Mouse (Mus musculus): ENCODE data around the gene Rgs6. TPM values are rescaled to one million over a fixed set of nuclear protein-coding genes. Genes with fewer than 3 reads are reported as not detected.

Rgs6 gene
- total and polyA plus RNA-seq, 3 experiments, result not detected

GRCm38 (mm10) chr12:83113971-83114370, 525.9 kb downstream of the Rgs6 start:
- H3K36me3 ChIP-seq (replicated peaks in 1 of 2; ENCODE audit: control insufficient read depth in 1 of 2, insufficient read depth in 1 of 2, low read length in 1 of 2), result no peaks in the 10 kb centered on the region
- H3K27ac ChIP-seq (ENCODE audit: insufficient read depth, low read depth), result no peak overlapping the region
- no peak overlapping the region for H3K9ac ChIP-seq (ENCODE audit: insufficient read depth, low read depth)
- no peaks in the 10 kb centered on the region for H3K9me3 ChIP-seq (replicated peaks; ENCODE audit: low read length)
- dilution Hi-C loops (cut with MboI; ENCODE audit: extremely low pct_ligation_motif_present, extremely low pct_unique_long_range_greater_than_20kb, low sequenced_read_pairs) (no loop called here), in situ Hi-C loops (cut with MboI; ENCODE audit: low pct_ligation_motif_present, low pct_unique_long_range_greater_than_20kb, low sequenced_read_pairs) (loop anchor here (5.0 to 25.0 kb wide), 2 partner anchors 383 to 648 kb away; partner anchors contain the start of gene Papln)
- no peak overlapping the region for H3K4me3 ChIP-seq (replicated peaks in 1 of 3; ENCODE audit: low read depth in 2 of 3, low read length in 2 of 3, poor library complexity in 1 of 3)
- DNase-seq (ENCODE audit: extremely low read depth), result no peak
- TF ChIP-seq SMC3 (IDR thresholded peaks at IDR 0.05; ENCODE audit: low read depth, low read length), result no peak
- TF ChIP-seq USF2 (conservative IDR thresholded peaks at IDR 0.05; ENCODE audit: low read depth, low read length), result no peak
- no peak for TF ChIP-seq ZC3H11A (IDR thresholded peaks at IDR 0.05; ENCODE audit: low read depth, low read length)
- TF ChIP-seq CHD1 (IDR thresholded peaks at IDR 0.05; ENCODE audit: low read depth, low read length), result no peak
- no peak for TF ChIP-seq ELF1 (IDR thresholded peaks at IDR 0.05; ENCODE audit: low read depth, low read length)
- TF ChIP-seq JUND (conservative IDR thresholded peaks at IDR 0.05; ENCODE audit: low read depth, low read length), result no peak
- TF ChIP-seq ETS1 (conservative IDR thresholded peaks at IDR 0.05; ENCODE audit: low read depth, low read length), result no peak
- no peak for TF ChIP-seq KAT2A (IDR thresholded peaks at IDR 0.05; ENCODE audit: insufficient replicate concordance, low read length)
- TF ChIP-seq PAX5 (IDR thresholded peaks at IDR 0.05; ENCODE audit: low read length), result no peak
- TF ChIP-seq CTCF (conservative IDR thresholded peaks at IDR 0.05 in 1 of 2, IDR thresholded peaks at IDR 0.05 in 1 of 2; ENCODE audit: low read depth in 2 of 2, low read length in 2 of 2), result no peak
- no peak for TF ChIP-seq BHLHE40 (IDR thresholded peaks at IDR 0.05; ENCODE audit: low read depth, low read length)
- no peak for TF ChIP-seq NELFE (IDR thresholded peaks at IDR 0.05; ENCODE audit: low read depth, low read length)
- H3K4me1 ChIP-seq (ENCODE audit: control insufficient read depth in 1 of 2, insufficient read depth in 2 of 2), result no peaks in the 10 kb centered on the region
- H3K27me3 ChIP-seq (replicated peaks), result no peaks in the 10 kb centered on the region
- no peak overlapping the region for H3K4me2 ChIP-seq (ENCODE audit: insufficient read depth, low read depth, poor library complexity, severe bottlenecking)
- H3K79me2 ChIP-seq (replicated peaks; ENCODE audit: control insufficient read depth, extremely low read depth, insufficient read depth, poor library complexity, severe bottlenecking), result no peaks in the 10 kb centered on the region

GRCm38 (mm10) chr12:83114396-83115053, 526.4 kb downstream of the Rgs6 start:
- in situ Hi-C loops (cut with MboI; ENCODE audit: low pct_ligation_motif_present, low pct_unique_long_range_greater_than_20kb, low sequenced_read_pairs), result loop anchor here (5.0 to 25.0 kb wide), 2 partner anchors 383 to 648 kb away; partner anchors contain the start of gene Papln
- TF ChIP-seq CTCF (conservative IDR thresholded peaks at IDR 0.05 in 1 of 2, IDR thresholded peaks at IDR 0.05 in 1 of 2; ENCODE audit: low read depth in 2 of 2, low read length in 2 of 2), result peak; percentile 75 to 84; a peak in 3 of 4 replicates
- peak; percentile 88 for TF ChIP-seq RAD21 (IDR thresholded peaks at IDR 0.05; ENCODE audit: low read depth, low read length)
- no peak for TF ChIP-seq UBTF (IDR thresholded peaks at IDR 0.05; ENCODE audit: low read depth, low read length)
- TF ChIP-seq ZC3H11A (IDR thresholded peaks at IDR 0.05; ENCODE audit: low read depth, low read length), result peak; percentile 27; the same call in 1 of the 2 replicates
- peak; percentile 71 for TF ChIP-seq SMC3 (IDR thresholded peaks at IDR 0.05; ENCODE audit: low read depth, low read length)
- Histone ChIP-seq H3K79me2 (replicated peaks; ENCODE audit: control insufficient read depth, extremely low read depth, insufficient read depth, poor library complexity, severe bottlenecking) (no peaks in the 10 kb centered on the region), H3K27me3 (replicated peaks) (no peaks in the 10 kb centered on the region), H3K27ac (ENCODE audit: insufficient read depth, low read depth) (no peak overlapping the region), H3K4me1 (ENCODE audit: control insufficient read depth in 1 of 2, insufficient read depth in 2 of 2) (no peaks in the 10 kb centered on the region), H3K9me3 (replicated peaks; ENCODE audit: low read length) (no peaks in the 10 kb centered on the region), H3K36me3 (replicated peaks in 1 of 2; ENCODE audit: control insufficient read depth in 1 of 2, insufficient read depth in 1 of 2, low read length in 1 of 2) (no peaks in the 10 kb centered on the region), H3K4me2 (ENCODE audit: insufficient read depth, low read depth, poor library complexity, severe bottlenecking) (no peak overlapping the region), H3K9ac (ENCODE audit: insufficient read depth, low read depth) (no peak overlapping the region), H3K4me3 (replicated peaks in 1 of 3; ENCODE audit: low read depth in 2 of 3, low read length in 2 of 3, poor library complexity in 1 of 3) (no peak overlapping the region)
- dilution Hi-C loops (cut with MboI; ENCODE audit: extremely low pct_ligation_motif_present, extremely low pct_unique_long_range_greater_than_20kb, low sequenced_read_pairs), result no loop called here
- DNase-seq (ENCODE audit: extremely low read depth), result no peak
